Mouse (Mus musculus): Measurements from ENCODE around the gene Olfr111. TPM values are rescaled to one million over a fixed set of nuclear protein-coding genes. Genes with fewer than 3 reads are reported as not detected.
"Not testable (repeated sequence)": the region's sequence is repeated elsewhere in the genome, so short reads cannot be mapped to it uniquely, and the experiment has no call there.

Olfr111 gene
- total and polyA plus RNA-seq, 3 experiments = not detected

DNA sequence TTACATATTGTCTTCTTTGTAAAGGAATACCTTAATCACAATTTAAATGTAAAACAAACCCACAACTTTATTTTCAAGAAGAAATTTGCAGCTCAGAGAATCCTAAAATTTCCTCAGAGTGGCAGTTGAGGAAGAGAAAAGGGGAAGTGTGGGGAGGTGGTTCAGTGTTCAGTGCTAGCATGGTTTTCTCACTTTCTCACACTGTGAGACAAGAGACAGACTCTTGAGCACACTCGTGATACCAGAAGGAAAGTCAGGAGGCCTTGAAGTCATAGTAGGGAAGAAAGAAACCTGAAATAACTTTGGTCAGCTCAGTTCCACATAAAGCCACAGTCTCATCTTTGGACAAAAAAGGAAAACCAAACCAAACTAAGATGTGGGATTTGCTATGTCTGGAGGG is 17.6 kb downstream of the Olfr111 start:
- DNase-seq (ENCODE audit: extremely low read depth); dilution Hi-C loops (cut with MboI; ENCODE audit: extremely low pct_ligation_motif_present, extremely low pct_unique_long_range_greater_than_20kb, low sequenced_read_pairs); H3K36me3 ChIP-seq (replicated peaks in 1 of 2; ENCODE audit: control insufficient read depth in 1 of 2, insufficient read depth in 1 of 2, low read length in 1 of 2); H3K79me2 ChIP-seq (replicated peaks; ENCODE audit: control insufficient read depth, extremely low read depth, insufficient read depth, poor library complexity, severe bottlenecking); H3K9me3 ChIP-seq (replicated peaks; ENCODE audit: low read length); H3K4me1 ChIP-seq (ENCODE audit: control insufficient read depth in 1 of 2, insufficient read depth in 2 of 2); H3K27me3 ChIP-seq (replicated peaks); H3K4me2 ChIP-seq (ENCODE audit: insufficient read depth, low read depth, poor library complexity, severe bottlenecking); in situ Hi-C loops (cut with MboI; ENCODE audit: low pct_ligation_motif_present, low pct_unique_long_range_greater_than_20kb, low sequenced_read_pairs); H3K4me3 ChIP-seq (replicated peaks in 1 of 3; ENCODE audit: low read depth in 2 of 3, low read length in 2 of 3, poor library complexity in 1 of 3); H3K27ac ChIP-seq (ENCODE audit: insufficient read depth, low read depth); H3K9ac ChIP-seq (ENCODE audit: insufficient read depth, low read depth): not testable (repeated sequence)

DNA sequence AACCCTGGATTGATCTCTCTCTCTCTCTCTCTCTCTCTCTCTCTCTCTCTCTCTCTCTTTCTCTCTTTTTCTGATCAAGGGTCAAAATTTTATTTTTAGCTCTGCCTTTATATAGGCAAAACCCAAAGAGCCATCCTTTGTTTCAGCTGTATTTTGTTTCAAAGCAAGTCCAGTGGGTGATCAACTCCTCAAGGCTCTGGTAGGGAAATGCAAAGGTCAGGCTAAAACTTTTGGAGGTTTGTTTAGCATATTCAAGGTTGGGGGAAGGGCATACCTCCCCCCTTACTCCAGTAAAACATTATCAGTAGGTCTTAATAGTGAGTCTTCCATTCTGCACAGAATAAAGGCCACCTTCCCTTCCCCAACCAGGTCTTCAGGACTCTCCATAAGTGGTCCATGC is 27.3 kb downstream of the Olfr111 start:
- dilution Hi-C loops (cut with MboI; ENCODE audit: extremely low pct_ligation_motif_present, extremely low pct_unique_long_range_greater_than_20kb, low sequenced_read_pairs) (no loop called here), in situ Hi-C loops (cut with MboI; ENCODE audit: low pct_ligation_motif_present, low pct_unique_long_range_greater_than_20kb, low sequenced_read_pairs) (no loop called here)
- no peak for DNase-seq (ENCODE audit: extremely low read depth)
- H3K9ac ChIP-seq (ENCODE audit: insufficient read depth, low read depth) = no peak overlapping the region
- H3K27me3 ChIP-seq (replicated peaks) = no peaks in the 10 kb centered on the region
- H3K27ac ChIP-seq (ENCODE audit: insufficient read depth, low read depth) = no peak overlapping the region
- H3K36me3 ChIP-seq (replicated peaks in 1 of 2; ENCODE audit: control insufficient read depth in 1 of 2, insufficient read depth in 1 of 2, low read length in 1 of 2) = no peaks in the 10 kb centered on the region
- H3K79me2 ChIP-seq (replicated peaks; ENCODE audit: control insufficient read depth, extremely low read depth, insufficient read depth, poor library complexity, severe bottlenecking) = no peaks in the 10 kb centered on the region
- H3K4me2 ChIP-seq (ENCODE audit: insufficient read depth, low read depth, poor library complexity, severe bottlenecking) = no peak overlapping the region
- no peak overlapping the region for H3K4me3 ChIP-seq (replicated peaks in 1 of 3; ENCODE audit: low read depth in 2 of 3, low read length in 2 of 3, poor library complexity in 1 of 3)
- H3K4me1 ChIP-seq (ENCODE audit: control insufficient read depth in 1 of 2, insufficient read depth in 2 of 2) = no peaks in the 10 kb centered on the region
- no peaks in the 10 kb centered on the region for H3K9me3 ChIP-seq (replicated peaks; ENCODE audit: low read length)
- TF ChIP-seq NELFE (IDR thresholded peaks at IDR 0.05; ENCODE audit: low read depth, low read length) = no peak
- no peak for TF ChIP-seq HCFC1 (IDR thresholded peaks at IDR 0.05; ENCODE audit: low read depth, low read length)
- TF ChIP-seq UBTF (IDR thresholded peaks at IDR 0.05; ENCODE audit: low read depth, low read length) = no peak
- TF ChIP-seq TBP (conservative IDR thresholded peaks at IDR 0.05; ENCODE audit: low read depth, low read length) = no peak
- no peak for TF ChIP-seq BHLHE40 (IDR thresholded peaks at IDR 0.05; ENCODE audit: low read depth, low read length)
- no peak for TF ChIP-seq CTCF (conservative IDR thresholded peaks at IDR 0.05 in 1 of 2, IDR thresholded peaks at IDR 0.05 in 1 of 2; ENCODE audit: low read depth in 2 of 2, low read length in 2 of 2)

DNA sequence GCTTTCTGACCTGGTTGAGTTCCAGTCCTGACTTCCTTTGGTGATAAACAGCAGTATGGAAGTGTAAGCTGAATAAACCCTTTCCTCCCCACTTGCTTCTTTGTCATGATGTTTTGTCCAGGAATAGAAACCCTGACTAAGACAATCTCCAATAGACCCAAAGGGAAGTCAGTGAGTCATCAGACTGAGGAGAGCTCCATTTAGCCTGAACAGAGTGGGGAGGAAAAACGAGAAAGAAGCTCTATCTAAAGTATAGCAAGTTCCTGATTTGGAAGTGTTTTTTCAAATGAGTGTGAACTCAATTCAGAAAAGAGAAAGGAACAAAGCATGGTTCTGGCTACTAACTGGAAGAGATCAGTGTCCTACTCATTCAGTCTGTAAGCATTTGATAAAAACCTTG is 30.6 kb downstream of the Olfr111 start:
- not testable (repeated sequence) for H3K4me2 ChIP-seq (ENCODE audit: insufficient read depth, low read depth, poor library complexity, severe bottlenecking)

DNA sequence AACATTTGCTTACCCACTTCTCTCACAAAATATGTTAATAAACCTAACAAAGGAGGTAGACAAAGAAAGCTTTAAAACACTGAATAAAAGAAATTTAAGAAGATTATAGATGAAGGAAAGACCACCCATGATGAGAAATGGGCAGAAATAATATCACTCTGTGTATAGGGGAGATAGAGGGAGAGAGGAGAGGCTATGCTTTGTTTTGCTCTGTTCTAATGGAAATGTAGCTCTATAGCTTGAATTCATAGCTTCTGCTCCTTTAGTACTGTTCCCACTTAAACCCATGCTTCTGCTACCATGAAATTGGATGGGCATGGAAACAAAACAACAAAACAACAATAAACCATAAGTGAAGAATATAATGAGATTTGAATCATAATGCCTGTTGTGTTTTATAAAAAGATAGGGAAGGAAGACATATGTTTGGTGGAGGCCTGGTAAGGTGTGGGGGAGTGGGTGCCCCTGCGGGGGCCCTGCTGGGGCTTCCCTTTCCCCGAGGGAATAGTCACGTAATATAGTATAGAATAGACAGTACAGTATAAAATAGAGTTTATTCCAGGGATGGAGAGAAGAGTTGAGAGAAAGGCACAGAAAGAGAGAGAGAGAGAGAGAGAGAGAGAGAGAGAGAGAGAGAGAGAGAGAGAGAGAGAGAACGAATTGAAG is 33.8 kb downstream of the Olfr111 start:
- no peaks in the 10 kb centered on the region for H3K79me2 ChIP-seq (replicated peaks; ENCODE audit: control insufficient read depth, extremely low read depth, insufficient read depth, poor library complexity, severe bottlenecking)
- H3K36me3 ChIP-seq (replicated peaks in 1 of 2; ENCODE audit: control insufficient read depth in 1 of 2, insufficient read depth in 1 of 2, low read length in 1 of 2) = no peaks in the 10 kb centered on the region

More for the DNA sequence above, 30.6 kb downstream of the Olfr111 start:
- dilution Hi-C loops (cut with MboI; ENCODE audit: extremely low pct_ligation_motif_present, extremely low pct_unique_long_range_greater_than_20kb, low sequenced_read_pairs); H3K4me3 ChIP-seq (replicated peaks in 1 of 3; ENCODE audit: low read depth in 2 of 3, low read length in 2 of 3, poor library complexity in 1 of 3); H3K4me1 ChIP-seq (ENCODE audit: control insufficient read depth in 1 of 2, insufficient read depth in 2 of 2); in situ Hi-C loops (cut with MboI; ENCODE audit: low pct_ligation_motif_present, low pct_unique_long_range_greater_than_20kb, low sequenced_read_pairs); H3K36me3 ChIP-seq (replicated peaks in 1 of 2; ENCODE audit: control insufficient read depth in 1 of 2, insufficient read depth in 1 of 2, low read length in 1 of 2); H3K79me2 ChIP-seq (replicated peaks; ENCODE audit: control insufficient read depth, extremely low read depth, insufficient read depth, poor library complexity, severe bottlenecking); H3K27me3 ChIP-seq (replicated peaks); H3K27ac ChIP-seq (ENCODE audit: insufficient read depth, low read depth); H3K9ac ChIP-seq (ENCODE audit: insufficient read depth, low read depth); DNase-seq (ENCODE audit: extremely low read depth); H3K9me3 ChIP-seq (replicated peaks; ENCODE audit: low read length): not testable (repeated sequence)

More for the DNA sequence above, 33.8 kb downstream of the Olfr111 start:
- dilution Hi-C loops (cut with MboI; ENCODE audit: extremely low pct_ligation_motif_present, extremely low pct_unique_long_range_greater_than_20kb, low sequenced_read_pairs) (no loop called here), in situ Hi-C loops (cut with MboI; ENCODE audit: low pct_ligation_motif_present, low pct_unique_long_range_greater_than_20kb, low sequenced_read_pairs) (no loop called here)
- Histone ChIP-seq H3K4me1 (ENCODE audit: control insufficient read depth in 1 of 2, insufficient read depth in 2 of 2) (peaks cover 0 to 3% of the 10 kb centered on the region in 2 experiments; a peak in 1 of 4 replicates), H3K27ac (ENCODE audit: insufficient read depth, low read depth) (no peak overlapping the region), H3K4me3 (replicated peaks in 1 of 3; ENCODE audit: low read depth in 2 of 3, low read length in 2 of 3, poor library complexity in 1 of 3) (no peak overlapping the region), H3K4me2 (ENCODE audit: insufficient read depth, low read depth, poor library complexity, severe bottlenecking) (no peak overlapping the region), H3K9ac (ENCODE audit: insufficient read depth, low read depth) (no peak overlapping the region), H3K27me3 (replicated peaks) (no peaks in the 10 kb centered on the region), H3K9me3 (replicated peaks; ENCODE audit: low read length) (no peaks in the 10 kb centered on the region)
- TF ChIP-seq POLR2A (IDR thresholded peaks at IDR 0.05; ENCODE audit: low read depth, low read length) (no peak), UBTF (IDR thresholded peaks at IDR 0.05; ENCODE audit: low read depth, low read length) (no peak), EP300 (IDR thresholded peaks at IDR 0.05; ENCODE audit: low read length) (no peak), ZKSCAN1 (IDR thresholded peaks at IDR 0.05; ENCODE audit: borderline replicate concordance, low read depth, low read length) (no peak), MAX (IDR thresholded peaks at IDR 0.05; ENCODE audit: low read length) (no peak), CHD2 (IDR thresholded peaks at IDR 0.05; ENCODE audit: low read length) (no peak), E2F4 (IDR thresholded peaks at IDR 0.05; ENCODE audit: insufficient replicate concordance, low read depth, low read length) (no peak), MAZ (IDR thresholded peaks at IDR 0.05; ENCODE audit: low read depth, low read length) (no peak), BHLHE40 (IDR thresholded peaks at IDR 0.05; ENCODE audit: low read depth, low read length) (no peak), NRF1 (IDR thresholded peaks at IDR 0.05; ENCODE audit: low read depth, low read length) (no peak), GABPA (IDR thresholded peaks at IDR 0.05; ENCODE audit: insufficient replicate concordance, low read depth, low read length) (no peak), ZMIZ1 (IDR thresholded peaks at IDR 0.05; ENCODE audit: low read depth, low read length) (no peak), JUND (conservative IDR thresholded peaks at IDR 0.05; ENCODE audit: low read depth, low read length) (no peak), NELFE (IDR thresholded peaks at IDR 0.05; ENCODE audit: low read depth, low read length) (no peak), ZNF384 (IDR thresholded peaks at IDR 0.05; ENCODE audit: low read depth, low read length) (no peak), ZC3H11A (IDR thresholded peaks at IDR 0.05; ENCODE audit: low read depth, low read length) (no peak)
- no peak for DNase-seq (ENCODE audit: extremely low read depth)

Data from CH12.LX (cell line).